Mouse (Mus musculus) cerebellum, adult 2 months (tissue): ENCODE measurements around the gene Zfp146.

Source experiments
- CTCF ChIP-seq: fragments of 200-500 bp; IDR thresholded peaks from 2 replicates; pipeline ENCODE4 v1.5.1; 2011; ENCODE audit warnings: low read depth, mild to moderate bottlenecking, control low read depth, low read length, moderate library complexity, borderline replicate concordance; ENCODE audit not compliant: insufficient read depth
- POLR2A ChIP-seq: fragments of 200-500 bp; IDR thresholded peaks from 2 replicates; pipeline ENCODE4 v1.6.1; 2011; ENCODE audit warnings: low read length, control low read depth, borderline replicate concordance; ENCODE audit not compliant: insufficient read depth

GRCm38 (mm10) chr7:30181308-30181707 lies 11.8 kb upstream of the Zfp146 start:
- TF ChIP-seq POLR2A (no peak), CTCF (peak; percentile 91)
